Mouse (Mus musculus): Measurements from ENCODE around the gene Gm44965. TPM values are rescaled to one million over a fixed set of nuclear protein-coding genes. Genes with fewer than 3 reads are reported as not detected.

The Gm44965 gene
- polyA plus RNA-seq, 1 experiment, result 0.69 TPM

DNA sequence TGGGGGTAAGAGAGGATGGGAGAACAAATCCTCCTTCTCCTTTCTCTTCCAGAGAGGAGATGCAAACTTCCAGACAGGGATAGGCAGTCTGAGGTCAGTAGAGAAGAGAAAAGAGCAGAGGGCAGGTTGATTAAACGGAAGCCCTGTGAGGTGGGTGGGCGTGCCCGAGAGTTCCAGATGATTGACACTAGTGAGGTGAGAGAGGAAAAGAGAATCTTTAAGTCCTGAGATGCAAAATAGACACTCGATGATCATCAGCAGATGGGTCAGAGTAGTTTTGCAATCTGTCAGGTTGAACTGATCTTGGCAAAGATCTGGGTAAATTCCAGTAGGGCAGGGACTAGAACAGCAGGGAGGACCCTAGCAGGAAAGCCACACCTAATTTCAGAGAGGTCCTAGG lies 71.0 kb downstream of the Gm44965 start:
- TF ChIP-seq MAX (IDR thresholded peaks at IDR 0.05), result no peak
- TF ChIP-seq MYOD1 (IDR thresholded peaks at IDR 0.05; ENCODE audit: control insufficient read depth, insufficient read length, low read depth), result no peak
- no peak for TF ChIP-seq FOSL1 (IDR thresholded peaks at IDR 0.05; ENCODE audit: insufficient read depth, low read length, poor library complexity, severe bottlenecking)
- TF ChIP-seq MYOG (IDR thresholded peaks at IDR 0.05; ENCODE audit: control insufficient read depth, extremely low read depth, insufficient read length), result no peak
- no peak for TF ChIP-seq CTCF (IDR thresholded peaks at IDR 0.05; ENCODE audit: control insufficient read depth, insufficient read depth, insufficient read length)
- no peak for TF ChIP-seq USF1 (IDR thresholded peaks at IDR 0.05; ENCODE audit: low read depth)
- no peak for TF ChIP-seq CEBPB (IDR thresholded peaks at IDR 0.05; ENCODE audit: low read depth)
- H3K36me3 ChIP-seq (ENCODE audit: control insufficient read depth, insufficient read depth), result no peaks in the 10 kb centered on the region
- no peaks in the 10 kb centered on the region for H3K79me3 ChIP-seq (ENCODE audit: low read depth)
- peaks cover 7% of the 10 kb centered on the region for H3K27me3 ChIP-seq (ENCODE audit: control insufficient read depth, insufficient read depth, insufficient read length)
- H3K4me3 ChIP-seq (ENCODE audit: insufficient read depth, poor library complexity, severe bottlenecking), result no peak overlapping the region
- H3ac ChIP-seq (ENCODE audit: control insufficient read depth, insufficient read length, low read depth), result no peak overlapping the region
- H3K79me2 ChIP-seq (ENCODE audit: control insufficient read depth, insufficient read depth), result no peaks in the 10 kb centered on the region

DNA sequence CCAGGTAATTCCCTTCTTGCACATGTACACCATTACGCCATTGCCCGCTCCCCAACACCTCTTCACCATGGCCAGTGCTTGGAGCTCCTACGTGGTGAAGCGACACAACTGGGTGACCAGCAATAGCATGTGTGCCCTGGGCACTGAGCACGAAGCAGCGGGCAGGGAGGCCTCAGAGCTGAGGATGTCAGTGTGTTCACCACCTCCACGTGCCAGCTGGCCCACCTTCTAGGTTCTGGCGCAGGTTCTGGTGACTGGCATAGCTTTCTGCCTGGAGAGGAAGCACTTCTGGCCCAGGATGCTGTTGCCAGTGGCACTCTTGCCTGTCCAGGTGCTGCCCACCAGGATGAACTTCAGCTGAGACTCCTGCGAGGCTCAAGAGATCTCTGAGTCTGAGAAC lies 71.7 kb downstream of the Gm44965 start:
- no peak for TF ChIP-seq FOSL1 (IDR thresholded peaks at IDR 0.05; ENCODE audit: insufficient read depth, low read length, poor library complexity, severe bottlenecking)
- TF ChIP-seq USF1 (IDR thresholded peaks at IDR 0.05; ENCODE audit: low read depth), result no peak
- no peak for TF ChIP-seq CEBPB (IDR thresholded peaks at IDR 0.05; ENCODE audit: low read depth)
- TF ChIP-seq CTCF (IDR thresholded peaks at IDR 0.05; ENCODE audit: control insufficient read depth, insufficient read depth, insufficient read length), result no peak
- no peak for TF ChIP-seq MYOD1 (IDR thresholded peaks at IDR 0.05; ENCODE audit: control insufficient read depth, insufficient read length, low read depth)
- no peak for TF ChIP-seq MAX (IDR thresholded peaks at IDR 0.05)
- TF ChIP-seq MYOG (IDR thresholded peaks at IDR 0.05; ENCODE audit: control insufficient read depth, extremely low read depth, insufficient read length), result no peak
- H3K79me3 ChIP-seq (ENCODE audit: low read depth), result no peaks in the 10 kb centered on the region
- H3K79me2 ChIP-seq (ENCODE audit: control insufficient read depth, insufficient read depth), result no peaks in the 10 kb centered on the region
- H3K36me3 ChIP-seq (ENCODE audit: control insufficient read depth, insufficient read depth), result no peaks in the 10 kb centered on the region
- peaks cover 7% of the 10 kb centered on the region for H3K27me3 ChIP-seq (ENCODE audit: control insufficient read depth, insufficient read depth, insufficient read length)
- H3ac ChIP-seq (ENCODE audit: control insufficient read depth, insufficient read length, low read depth), result no peak overlapping the region
- H3K4me3 ChIP-seq (ENCODE audit: insufficient read depth, poor library complexity, severe bottlenecking), result no peak overlapping the region

- Histone ChIP-seq H3K4me3 (ENCODE audit: insufficient read depth, poor library complexity, severe bottlenecking) (no peak overlapping the region), H3K27me3 (ENCODE audit: control insufficient read depth, insufficient read depth, insufficient read length) (peaks cover 7% of the 10 kb centered on the region), H3K79me2 (ENCODE audit: control insufficient read depth, insufficient read depth) (no peaks in the 10 kb centered on the region), H3K36me3 (ENCODE audit: control insufficient read depth, insufficient read depth) (no peaks in the 10 kb centered on the region), H3K79me3 (ENCODE audit: low read depth) (no peaks in the 10 kb centered on the region), H3ac (ENCODE audit: control insufficient read depth, insufficient read length, low read depth) (no peak overlapping the region)
- TF ChIP-seq MAX (IDR thresholded peaks at IDR 0.05), result no peak
- TF ChIP-seq MYOD1 (IDR thresholded peaks at IDR 0.05; ENCODE audit: control insufficient read depth, insufficient read length, low read depth), result no peak
- TF ChIP-seq MYOG (IDR thresholded peaks at IDR 0.05; ENCODE audit: control insufficient read depth, extremely low read depth, insufficient read length), result no peak
- no peak for TF ChIP-seq CTCF (IDR thresholded peaks at IDR 0.05; ENCODE audit: control insufficient read depth, insufficient read depth, insufficient read length)
- no peak for TF ChIP-seq FOSL1 (IDR thresholded peaks at IDR 0.05; ENCODE audit: insufficient read depth, low read length, poor library complexity, severe bottlenecking)
- no peak for TF ChIP-seq USF1 (IDR thresholded peaks at IDR 0.05; ENCODE audit: low read depth)
Measured at GRCm38 (mm10) chr6:48666159-48666586, 72.4 kb downstream of the Gm44965 start.

DNA sequence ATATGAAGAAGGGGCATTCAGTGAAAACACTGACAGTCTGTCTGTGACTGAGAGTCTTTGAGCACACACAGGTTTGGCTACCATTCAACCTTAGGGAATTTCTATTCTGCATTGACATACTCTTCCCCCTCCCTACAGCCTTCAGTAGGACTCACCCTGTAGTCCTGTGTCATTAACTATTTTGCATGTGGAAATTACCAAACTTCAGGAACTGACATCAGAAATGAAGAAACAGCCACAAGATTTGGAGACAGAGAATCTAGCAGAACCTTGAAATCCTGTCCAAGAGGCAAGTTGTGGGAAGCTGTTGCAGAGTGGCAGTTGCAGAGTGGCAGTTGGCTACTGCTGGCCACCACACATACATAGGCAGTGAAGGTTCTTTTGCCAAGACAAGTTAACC lies 74.3 kb downstream of the Gm44965 start:
- no peak overlapping the region for H3ac ChIP-seq (ENCODE audit: control insufficient read depth, insufficient read length, low read depth)
- H3K27me3 ChIP-seq (ENCODE audit: control insufficient read depth, insufficient read depth, insufficient read length), result peaks cover 7% of the 10 kb centered on the region
- H3K79me2 ChIP-seq (ENCODE audit: control insufficient read depth, insufficient read depth), result no peaks in the 10 kb centered on the region
- TF ChIP-seq MAX (IDR thresholded peaks at IDR 0.05) (no peak), CEBPB (IDR thresholded peaks at IDR 0.05; ENCODE audit: low read depth) (no peak), CTCF (IDR thresholded peaks at IDR 0.05; ENCODE audit: control insufficient read depth, insufficient read depth, insufficient read length) (no peak), USF1 (IDR thresholded peaks at IDR 0.05; ENCODE audit: low read depth) (no peak), FOSL1 (IDR thresholded peaks at IDR 0.05; ENCODE audit: insufficient read depth, low read length, poor library complexity, severe bottlenecking) (no peak), MYOG (IDR thresholded peaks at IDR 0.05; ENCODE audit: control insufficient read depth, extremely low read depth, insufficient read length) (no peak), MYOD1 (IDR thresholded peaks at IDR 0.05; ENCODE audit: control insufficient read depth, insufficient read length, low read depth) (no peak)
- no peaks in the 10 kb centered on the region for H3K79me3 ChIP-seq (ENCODE audit: low read depth)
- no peak overlapping the region for H3K4me3 ChIP-seq (ENCODE audit: insufficient read depth, poor library complexity, severe bottlenecking)
- H3K36me3 ChIP-seq (ENCODE audit: control insufficient read depth, insufficient read depth), result no peaks in the 10 kb centered on the region

Other genes starting within 250 kb of the Gm44965 start
- 2.7 TPM for gene Krba1, start 198.4 kb upstream of the Gm44965 start, polyA plus RNA-seq (2012; fragmentation: generic; extraction: Trizol)
- 0.75 TPM for gene Zfp467, start 148.1 kb upstream of the Gm44965 start, polyA plus RNA-seq (2012; fragmentation: generic; extraction: Trizol)
- gene Sspo, start 145.7 kb upstream of the Gm44965 start, polyA plus RNA-seq (2012; fragmentation: generic; extraction: Trizol), result 0.13 TPM
- gene Atp6v0e2, start 56.3 kb upstream of the Gm44965 start, polyA plus RNA-seq (2012; fragmentation: generic; extraction: Trizol), result 3.3 TPM
- 6.2 TPM for gene Lrrc61, start 39.1 kb upstream of the Gm44965 start, polyA plus RNA-seq (2012; fragmentation: generic; extraction: Trizol)
- gene Rarres2, start 21.2 kb upstream of the Gm44965 start, polyA plus RNA-seq (2012; fragmentation: generic; extraction: Trizol), result 0.08 TPM
- gene Gm45021, start 4.3 kb upstream of the Gm44965 start, polyA plus RNA-seq (2012; fragmentation: generic; extraction: Trizol), result not detected
- gene Repin1, start 58 bp upstream of the Gm44965 start, polyA plus RNA-seq (2012; fragmentation: generic; extraction: Trizol), result 9.1 TPM
- 1.8 TPM for gene Zfp775, start 8.1 kb downstream of the Gm44965 start, polyA plus RNA-seq (2012; fragmentation: generic; extraction: Trizol)
- 0.01 TPM for gene AI854703, start 32.8 kb downstream of the Gm44965 start, polyA plus RNA-seq (2012; fragmentation: generic; extraction: Trizol)
- not detected for gene Gimap8, start 53.3 kb downstream of the Gm44965 start, polyA plus RNA-seq (2012; fragmentation: generic; extraction: Trizol)
- 0.92 TPM for gene Gimap9, start 82.2 kb downstream of the Gm44965 start, polyA plus RNA-seq (2012; fragmentation: generic; extraction: Trizol)
- 0.04 TPM for gene Gimap4, start 90.6 kb downstream of the Gm44965 start, polyA plus RNA-seq (2012; fragmentation: generic; extraction: Trizol)
- gene Gimap6, start 114.3 kb downstream of the Gm44965 start, polyA plus RNA-seq (2012; fragmentation: generic; extraction: Trizol), result not detected
- gene Gm28053, start 124.7 kb downstream of the Gm44965 start, polyA plus RNA-seq (2012; fragmentation: generic; extraction: Trizol), result not detected
- gene Gimap7, start 124.7 kb downstream of the Gm44965 start, polyA plus RNA-seq (2012; fragmentation: generic; extraction: Trizol), result not detected
- gene Gimap1, start 145.1 kb downstream of the Gm44965 start, polyA plus RNA-seq (2012; fragmentation: generic; extraction: Trizol), result not detected
- gene Gimap5, start 152.3 kb downstream of the Gm44965 start, polyA plus RNA-seq (2012; fragmentation: generic; extraction: Trizol), result not detected
- not detected for gene Gimap3, start 176.9 kb downstream of the Gm44965 start, polyA plus RNA-seq (2012; fragmentation: generic; extraction: Trizol)
- 2.1 TPM for gene Tmem176a, start 247.0 kb downstream of the Gm44965 start, polyA plus RNA-seq (2012; fragmentation: generic; extraction: Trizol)
- gene Tmem176b, start 247.6 kb downstream of the Gm44965 start, polyA plus RNA-seq (2012; fragmentation: generic; extraction: Trizol), result 8.0 TPM

Measured in C2C12 (cell line).